Mouse (Mus musculus) erythroid progenitor cell, adult 5-6 weeks (primary cell): ENCODE measurements around the gene Eef1a2. TPM values are rescaled to one million over a fixed set of nuclear protein-coding genes. Genes with fewer than 3 reads are reported as not detected.

ENCODE experiments used
- ATAC-seq: replicated peaks from 2 replicates; pipeline ENCODE4 v1.8.0; 2016; ENCODE audit warnings: moderate number of reproducible peaks, mild to moderate bottlenecking, moderate TSS enrichment, inconsistent platforms; ENCODE audit not compliant: poor library complexity, low FRiP score, severe bottlenecking
- total RNA-seq, 2 experiments: library from RNA; stranded (forward) in 1 of 2; stranded (reverse) in 1 of 2; fragments of 150-400 nt in 1 of 2; fragments of 186-747, 209-891 nt in 1 of 2; gene quantifications; 2 replicates each; pipeline versions ENCODE4 v1.2.3 to v1.2.4; 2015 to 2017; ENCODE audit warnings: low replicate concordance in 2 of 2

Gene Eef1a2
- total RNA-seq, 2 experiments from 2014 or later, result not detected

- ATAC-seq, result no peak
Observed at GRCm38 (mm10) chr2:181136934-181137333, 19.9 kb downstream of the Eef1a2 start.

DNA sequence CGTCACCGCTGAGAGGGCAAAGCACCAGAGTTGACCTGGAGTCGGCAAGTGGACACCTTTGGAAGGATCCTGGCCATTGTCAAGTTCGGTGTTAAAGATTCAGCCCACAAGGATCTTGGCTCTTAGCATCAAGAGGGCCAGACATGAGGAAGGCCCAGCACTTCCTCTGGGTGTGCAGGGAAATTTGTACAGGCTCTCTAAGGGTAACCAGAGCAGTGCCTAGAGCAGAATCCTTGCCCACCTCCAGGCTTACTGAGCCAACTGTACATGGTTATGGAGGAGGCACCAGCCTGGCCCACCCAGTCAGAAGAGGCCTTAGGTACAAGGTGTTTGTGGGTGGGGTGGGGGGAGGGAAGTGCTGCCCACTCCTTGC, 21.4 kb downstream of the Eef1a2 start:
- ATAC-seq, result no peak

DNA sequence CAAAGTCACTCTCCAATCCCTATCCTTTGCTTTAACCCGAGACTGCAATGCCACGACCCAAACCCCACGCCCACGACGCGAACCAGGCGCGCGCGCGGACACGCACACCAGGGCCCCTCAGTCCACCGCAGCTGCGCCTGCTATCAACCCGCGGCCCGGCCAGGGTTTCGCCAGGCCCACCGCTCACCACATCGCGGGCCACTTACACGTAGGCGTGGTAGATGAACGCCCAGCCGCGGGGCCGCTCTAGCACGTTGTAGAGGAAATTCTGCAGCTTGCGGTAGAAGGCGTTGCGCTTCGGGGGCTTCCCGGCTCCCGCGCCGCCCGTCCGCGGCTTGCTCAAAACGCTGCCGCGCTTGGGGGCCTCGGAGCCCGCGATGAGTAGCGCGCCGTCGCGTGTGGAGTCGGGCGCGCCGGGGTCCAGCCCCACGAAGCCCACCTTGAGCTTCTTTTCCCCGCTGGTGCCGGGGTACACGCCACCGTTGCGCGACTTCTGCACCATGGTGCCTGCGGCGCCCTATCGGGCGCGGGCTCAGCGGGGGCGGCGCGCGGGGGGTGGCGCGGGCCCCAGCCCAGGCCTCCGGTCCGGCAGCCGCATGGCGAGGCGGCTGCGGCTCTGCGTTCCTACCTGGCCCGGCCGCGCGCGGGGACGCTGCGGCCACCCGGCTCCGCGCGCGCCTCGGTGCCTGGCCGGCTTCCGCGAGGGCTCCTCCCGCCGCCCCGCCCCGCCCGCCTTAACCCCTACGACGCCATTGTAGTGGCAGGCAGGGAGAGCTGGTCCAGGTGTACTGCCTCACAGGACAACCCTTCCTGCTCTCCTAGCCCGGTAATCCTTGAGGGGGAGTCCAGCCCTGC, 22.0 kb downstream of the Eef1a2 start, which contains the start of gene Kcnq2:
TSS of gene Kcnq2 (minus strand) at position 710 of the 855 bp plus-strand sequence.
- ATAC-seq, result no peak

DNA sequence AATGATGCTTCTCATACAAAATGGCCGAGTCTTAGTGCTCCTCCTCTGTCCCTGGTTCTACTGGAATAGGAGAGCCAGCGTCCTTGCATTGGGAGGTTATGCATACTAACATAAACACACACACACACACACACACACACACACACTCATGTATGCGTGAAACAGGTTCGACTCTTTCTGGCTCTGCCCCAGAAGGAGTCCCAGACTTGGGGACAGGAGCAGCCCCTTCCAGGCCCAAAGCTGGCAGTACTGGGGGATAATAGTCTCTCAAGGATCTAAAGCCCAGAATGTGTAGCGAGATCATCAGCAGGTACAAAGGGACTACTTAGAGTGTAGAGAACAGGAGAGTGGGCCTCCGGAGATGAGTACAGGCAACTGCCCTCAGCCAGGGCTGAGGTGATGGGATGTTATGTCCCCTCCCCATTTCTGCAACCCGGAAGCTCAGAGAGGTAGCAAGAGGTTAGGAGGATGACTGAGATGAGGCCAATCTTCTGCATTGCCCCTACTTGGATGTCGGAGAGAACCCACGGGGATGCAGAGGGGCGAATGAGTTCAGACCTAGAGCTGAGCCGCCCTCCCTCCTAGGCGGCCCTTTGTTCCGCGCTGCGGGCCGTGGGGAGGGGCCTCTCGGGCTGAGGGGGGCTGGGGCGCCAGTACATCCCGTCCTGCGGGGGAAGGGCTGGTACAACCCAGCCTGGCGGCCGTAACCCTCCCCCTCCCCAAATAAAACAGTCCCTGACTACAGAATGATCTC, 22.8 kb downstream of the Eef1a2 start:
- ATAC-seq, result no peak

GRCm38 (mm10) chr2:181130245-181130644, 26.6 kb downstream of the Eef1a2 start:
- no peak for ATAC-seq

DNA sequence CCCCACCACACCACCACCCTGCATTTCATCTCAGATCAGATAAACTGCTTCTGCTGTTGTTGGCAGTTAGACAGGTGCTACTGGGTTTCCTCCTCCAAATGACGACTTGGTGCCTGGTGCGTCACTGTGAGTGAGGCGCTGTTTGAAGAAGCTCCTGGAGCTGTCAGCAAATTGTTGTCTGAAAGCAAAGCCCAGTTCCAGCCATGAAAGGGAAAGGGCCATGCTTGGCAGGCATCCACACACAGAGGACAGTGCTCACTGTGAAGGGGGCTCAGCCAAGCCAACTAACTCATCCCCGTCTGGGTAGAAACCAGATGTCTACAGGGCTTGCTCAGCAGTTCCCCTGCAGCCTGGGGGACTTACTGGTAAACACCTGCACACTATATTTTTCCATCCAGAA, 27.9 kb downstream of the Eef1a2 start:
- ATAC-seq, result no peak

DNA sequence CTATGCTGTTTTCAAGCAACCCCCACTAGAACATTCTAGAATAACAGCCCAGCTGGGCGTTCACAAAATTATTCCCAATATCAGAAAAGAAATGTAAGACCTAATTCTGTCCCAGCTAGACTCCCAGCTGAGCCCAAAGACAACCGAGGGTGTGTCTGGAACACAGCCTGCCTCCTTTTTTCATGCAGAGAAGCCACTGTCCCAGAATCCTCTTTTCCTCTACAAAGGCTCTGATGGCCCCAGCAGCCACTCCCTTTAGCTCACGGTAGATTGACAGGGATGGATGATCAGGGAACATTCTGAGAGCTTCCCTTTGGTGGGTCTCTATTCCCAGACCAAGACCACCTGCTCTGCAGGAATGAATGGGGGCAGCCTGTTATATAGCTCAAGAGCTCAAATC, 29.0 kb downstream of the Eef1a2 start:
- ATAC-seq, result no peak

DNA sequence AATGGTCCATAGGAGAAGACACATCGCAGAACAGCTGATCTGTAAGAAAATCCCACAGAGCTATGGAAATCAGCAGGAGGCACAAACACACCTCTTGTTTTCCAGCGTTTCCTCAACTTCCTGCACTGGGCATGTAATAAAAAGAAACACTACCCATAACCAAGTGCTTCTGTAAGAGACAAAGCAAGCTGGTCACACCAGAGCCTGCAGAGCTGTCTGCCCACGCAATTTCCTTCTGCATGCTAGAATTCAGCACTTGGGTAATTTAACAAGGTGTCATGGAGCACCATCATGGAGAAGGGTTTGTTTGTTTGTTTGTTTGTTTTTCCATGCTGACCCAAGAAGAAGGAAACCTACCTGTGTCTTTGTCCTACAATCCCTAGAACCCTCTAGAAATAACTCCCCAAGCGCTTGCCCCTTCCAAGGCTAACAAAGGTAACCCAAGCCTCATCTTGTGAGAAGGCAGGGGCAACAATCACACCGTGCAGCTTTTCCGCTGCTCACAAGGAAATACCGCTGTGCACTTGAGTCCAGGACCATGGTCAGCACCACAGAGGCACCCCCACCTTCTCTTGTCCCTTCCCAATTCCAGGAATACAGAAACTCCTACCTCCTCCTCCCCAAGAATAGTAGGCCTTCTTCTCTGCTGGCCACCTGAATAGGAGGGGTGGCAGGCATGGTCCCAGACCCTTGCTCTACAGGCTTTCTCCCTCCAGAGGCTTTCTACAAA, 30.9 kb downstream of the Eef1a2 start:
- ATAC-seq, result no peak

DNA sequence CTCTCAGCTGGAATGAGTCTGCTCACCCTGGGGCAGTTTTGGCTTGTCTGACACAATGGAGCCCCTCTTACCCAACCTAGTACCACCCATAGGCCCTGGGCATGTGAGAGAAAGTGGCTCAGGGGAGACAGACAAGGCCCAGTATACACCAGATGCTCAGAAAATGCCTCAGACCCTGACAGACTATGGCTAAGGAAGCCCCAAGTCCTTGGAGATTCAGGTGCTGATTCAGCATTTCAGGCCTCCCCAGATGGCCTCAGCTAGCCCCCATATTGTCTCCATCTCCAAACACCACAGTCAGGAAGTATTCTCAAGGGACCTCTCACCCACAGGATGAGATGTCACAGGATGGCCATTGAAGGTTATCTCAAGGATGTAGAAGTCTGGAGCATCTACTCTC, 34.2 kb downstream of the Eef1a2 start:
- no peak for ATAC-seq

GRCm38 (mm10) chr2:181120922-181121449, 35.8 kb downstream of the Eef1a2 start:
- ATAC-seq, result no peak

GRCm38 (mm10) chr2:181119952-181120351, 36.9 kb downstream of the Eef1a2 start:
- no peak for ATAC-seq

DNA sequence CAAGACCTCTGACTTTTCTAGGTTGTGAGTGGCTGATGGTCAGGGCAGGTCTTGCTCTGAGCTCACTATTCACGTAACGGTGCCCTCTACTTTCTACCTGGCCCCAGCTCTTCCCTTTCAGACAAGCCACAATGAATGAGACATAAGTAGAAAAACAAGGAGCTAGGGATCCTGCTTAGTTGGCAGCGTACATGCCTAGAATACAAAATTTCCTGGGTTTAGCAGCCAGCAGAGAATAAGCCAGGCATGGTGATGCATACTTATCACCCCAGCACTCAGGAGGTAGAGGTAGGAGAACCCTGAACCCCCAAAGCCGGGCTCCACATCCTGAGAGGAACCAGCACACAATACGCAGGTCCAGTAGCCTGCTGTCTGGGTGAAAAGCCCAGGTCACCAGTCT, 40.4 kb downstream of the Eef1a2 start:
- no peak for ATAC-seq

- no peak for ATAC-seq
Observed at GRCm38 (mm10) chr2:181115367-181115766, 41.4 kb downstream of the Eef1a2 start.

DNA sequence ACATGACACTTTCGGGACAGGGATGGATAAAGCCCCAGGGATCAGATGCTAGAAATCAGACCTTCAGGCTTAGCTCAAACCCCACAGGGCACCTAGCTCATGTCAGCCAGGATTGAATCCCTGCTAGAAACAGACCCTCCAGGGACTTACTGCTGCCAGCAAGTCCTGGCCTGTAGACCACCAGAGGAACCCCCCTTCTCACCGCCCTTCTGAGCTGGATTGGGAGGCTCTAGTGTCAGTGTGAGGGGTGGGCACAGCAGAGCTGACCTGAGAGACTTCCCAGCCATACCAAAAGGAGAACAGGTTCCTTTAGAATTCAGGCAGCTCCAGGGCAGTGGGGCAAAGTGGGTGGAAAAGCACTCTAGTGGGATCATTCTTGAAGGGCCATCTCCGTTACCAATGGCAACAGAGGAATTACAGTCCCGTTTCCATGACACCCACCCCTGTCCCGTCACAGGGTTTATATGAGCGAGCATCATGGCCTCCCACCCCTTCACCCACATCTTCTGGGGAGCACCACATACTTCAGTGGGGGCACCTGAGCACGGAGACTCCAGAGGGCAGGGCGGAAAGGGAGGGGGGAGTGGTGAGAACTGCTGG, 43.0 kb downstream of the Eef1a2 start:
- no peak for ATAC-seq

- no peak for ATAC-seq
Observed at GRCm38 (mm10) chr2:181111665-181112064, 45.1 kb downstream of the Eef1a2 start.

- no peak for ATAC-seq
Observed at GRCm38 (mm10) chr2:181104111-181104510, 52.7 kb downstream of the Eef1a2 start.

GRCm38 (mm10) chr2:181102161-181102560, 54.7 kb downstream of the Eef1a2 start:
- ATAC-seq, result no peak

DNA sequence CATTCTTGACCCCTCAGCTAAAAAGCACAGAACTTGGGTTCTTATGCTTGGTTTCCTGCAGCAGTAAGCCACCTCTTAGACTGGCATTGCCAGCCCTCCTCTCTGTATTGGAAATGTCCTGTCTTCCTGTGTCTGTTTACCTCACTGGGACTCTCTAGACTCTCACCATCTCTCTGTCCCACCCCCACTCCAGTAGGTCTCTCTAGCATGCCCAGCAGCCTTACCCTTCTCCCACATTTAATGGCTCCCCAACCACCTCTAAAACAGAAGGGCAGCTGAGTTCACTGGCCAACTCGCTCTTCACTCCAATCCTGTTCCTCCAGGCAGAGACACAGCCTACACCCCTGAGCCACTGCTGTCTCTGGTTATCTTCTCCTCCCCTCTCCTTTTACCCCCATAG, 55.2 kb downstream of the Eef1a2 start:
- no peak for ATAC-seq

- ATAC-seq, result no peak
Observed at GRCm38 (mm10) chr2:181100087-181100486, 56.7 kb downstream of the Eef1a2 start.
